Mouse (Mus musculus) right cerebral cortex, adult 2 months (tissue): ENCODE results near the gene Disc1.
A peak's percentile ranks its signal among the peaks of the same experiment; 100 is the strongest.

Experiments used
- DNase-seq, 2 experiments: peaks; one replicate each; pipeline ENCODE4 v3.0.0; 2021 to 2022; ENCODE audit warnings: low spot score in 2 of 2

Disc1 gene

DNA sequence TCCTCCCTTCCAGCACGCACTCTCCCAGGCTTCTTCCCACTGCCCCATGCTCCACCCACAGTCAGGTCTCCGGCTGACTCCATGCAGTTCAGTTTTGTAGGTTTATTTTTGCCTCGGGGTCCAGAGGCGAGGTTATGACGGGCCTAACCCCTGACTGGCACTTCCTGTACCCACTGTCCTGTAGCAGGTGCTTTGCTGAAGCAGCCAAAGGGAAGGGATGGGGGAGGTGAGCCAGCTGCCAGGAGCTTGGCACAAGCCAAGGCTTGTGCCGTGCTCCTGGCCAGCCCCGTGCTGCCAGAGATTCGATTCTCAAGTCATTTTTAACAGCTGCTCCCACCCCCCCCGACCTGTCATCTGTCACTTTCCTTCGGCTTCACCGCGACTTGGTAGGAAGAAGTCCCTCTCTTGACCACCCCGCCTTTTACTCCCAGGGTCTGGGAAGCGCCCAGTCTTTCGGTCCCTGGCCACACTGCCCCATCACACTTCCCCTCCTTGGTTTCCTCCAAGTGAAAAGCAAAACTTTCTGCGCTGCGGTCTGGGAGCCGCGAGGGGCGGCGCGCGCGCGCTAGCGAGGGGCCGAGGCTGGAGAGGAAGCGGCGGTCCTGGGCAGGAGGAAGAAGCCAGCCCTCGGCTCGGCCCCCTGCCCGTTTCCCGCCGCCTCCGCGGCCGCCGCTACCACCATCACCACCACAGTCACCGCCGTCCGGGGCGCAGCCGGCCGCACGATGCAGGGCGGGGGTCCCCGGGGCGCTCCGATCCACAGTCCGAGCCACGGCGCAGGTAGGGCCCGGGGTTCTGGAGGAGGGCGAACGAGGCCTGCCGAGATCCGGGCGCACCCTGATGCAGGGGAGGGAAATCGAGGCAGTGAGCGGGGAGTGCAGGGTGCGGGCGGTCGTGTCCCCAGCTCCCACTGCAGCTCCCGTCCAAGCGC lies at the start of gene Disc1:
Gene Disc1, plus strand, starts transcription at position 691 of the 931 bp plus-strand sequence.
- peak in 1 of 2 experiments; percentile 22 for DNase-seq

DNA sequence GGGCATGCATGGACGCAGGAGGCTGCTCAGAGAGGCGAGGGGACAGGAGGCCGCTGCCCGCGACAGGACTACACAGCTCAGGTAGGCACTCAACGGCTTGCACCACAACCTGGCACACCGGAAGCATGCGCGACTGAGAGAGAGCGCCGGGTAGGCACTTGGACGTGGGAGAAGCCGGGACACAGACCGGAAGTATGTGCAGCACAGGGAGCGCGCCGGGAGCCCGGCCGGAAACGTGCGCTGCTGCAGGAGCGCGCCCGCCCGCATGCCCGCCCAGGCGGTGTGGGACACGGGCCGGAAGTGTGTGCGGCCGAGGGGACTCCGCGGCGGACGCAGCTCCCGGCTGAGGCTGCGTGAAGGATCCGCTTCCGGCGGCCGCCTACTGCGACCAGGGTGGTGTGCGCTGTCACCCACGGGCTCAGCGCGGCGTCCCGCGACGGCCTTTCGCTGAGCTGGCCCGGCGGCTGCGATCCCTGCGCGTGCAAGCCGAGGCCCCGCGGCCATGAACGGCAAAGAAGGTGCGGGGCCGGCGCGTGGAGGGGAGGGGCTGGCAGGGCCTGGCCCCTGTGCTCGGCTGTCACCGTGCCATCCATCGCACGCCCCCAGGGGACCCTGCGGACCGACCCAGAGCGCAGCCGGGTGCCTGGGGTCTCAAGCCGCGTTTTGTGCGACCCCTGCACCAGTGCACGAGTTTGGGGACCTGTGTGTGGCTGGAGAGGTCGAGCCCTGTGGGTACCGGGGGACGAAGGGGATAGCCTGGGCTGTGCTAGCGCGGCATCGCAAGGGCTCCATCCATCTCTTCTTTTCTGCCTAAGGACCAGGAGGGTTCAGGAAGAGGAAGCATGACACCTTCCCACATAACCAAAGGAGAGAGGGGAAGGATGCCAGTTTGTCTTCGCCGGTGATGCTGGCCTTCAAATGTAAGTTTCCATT lies 41.0 kb upstream of the Disc1 start, which contains the start of gene Tsnax:
Gene Tsnax, plus strand, starts transcription at position 303 of the 933 bp plus-strand sequence.
- DNase-seq = peak; percentile 91 to 94

DNA sequence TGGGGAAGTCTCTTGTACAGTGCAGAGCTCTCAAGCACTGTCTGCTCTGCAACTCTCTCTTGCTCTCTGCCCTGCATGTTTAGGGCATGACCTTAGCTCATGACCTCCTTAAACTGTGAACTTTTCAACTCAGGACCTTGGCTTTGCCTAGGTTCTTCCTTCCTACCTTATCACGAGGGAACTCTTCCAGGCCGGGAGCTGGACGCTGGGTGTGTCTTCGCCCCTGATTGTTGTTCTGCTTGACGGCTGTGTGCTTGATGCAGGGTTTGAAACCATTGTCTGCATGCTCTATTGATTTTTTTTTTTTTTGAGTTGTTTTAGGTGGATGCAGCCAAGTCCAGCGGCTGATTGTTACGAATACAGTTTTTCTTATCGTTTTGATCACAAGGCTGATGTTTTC lies 29.9 kb upstream of the Disc1 start:
- DNase-seq = no peak

DNA sequence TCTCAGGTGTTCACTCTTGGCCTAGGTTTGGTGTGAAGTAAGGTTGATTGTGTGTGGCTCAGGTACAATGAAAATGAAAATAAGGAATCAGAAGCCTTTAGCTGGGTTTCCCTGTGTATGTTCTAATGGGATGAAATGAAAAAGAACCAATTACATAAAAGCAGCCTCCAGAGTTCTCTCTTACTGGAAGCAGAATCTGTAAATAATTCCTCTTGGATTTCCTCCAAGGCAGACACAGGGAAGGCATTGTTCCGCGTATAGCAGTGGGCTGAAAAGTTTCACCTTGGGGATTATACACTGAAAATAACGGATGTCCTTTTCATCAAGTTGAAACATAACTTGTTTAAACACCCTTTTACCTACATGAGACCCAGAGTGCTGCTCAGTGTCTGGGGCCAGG lies 26.8 kb upstream of the Disc1 start:
- DNase-seq = no peak

DNA sequence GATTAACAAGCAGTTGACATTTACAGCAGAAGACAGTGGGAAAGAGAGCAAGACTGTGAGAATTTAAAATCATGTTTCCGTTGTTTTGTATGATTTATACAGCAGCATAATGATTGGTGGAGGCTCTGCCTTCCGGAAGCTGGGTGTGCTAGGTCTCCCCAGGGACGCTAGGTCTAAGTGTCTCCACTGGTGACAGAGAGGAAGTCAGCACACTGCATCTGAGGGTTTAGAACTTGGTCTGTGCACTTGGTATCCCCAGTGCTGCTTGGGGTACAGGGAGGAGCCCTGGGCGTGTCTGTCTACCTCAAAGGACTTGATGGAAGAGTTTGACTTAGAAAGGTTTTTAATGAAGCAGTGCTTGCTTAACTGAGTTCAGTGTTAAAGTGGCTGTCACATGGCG lies 25.2 kb upstream of the Disc1 start:
- no peak for DNase-seq

DNA sequence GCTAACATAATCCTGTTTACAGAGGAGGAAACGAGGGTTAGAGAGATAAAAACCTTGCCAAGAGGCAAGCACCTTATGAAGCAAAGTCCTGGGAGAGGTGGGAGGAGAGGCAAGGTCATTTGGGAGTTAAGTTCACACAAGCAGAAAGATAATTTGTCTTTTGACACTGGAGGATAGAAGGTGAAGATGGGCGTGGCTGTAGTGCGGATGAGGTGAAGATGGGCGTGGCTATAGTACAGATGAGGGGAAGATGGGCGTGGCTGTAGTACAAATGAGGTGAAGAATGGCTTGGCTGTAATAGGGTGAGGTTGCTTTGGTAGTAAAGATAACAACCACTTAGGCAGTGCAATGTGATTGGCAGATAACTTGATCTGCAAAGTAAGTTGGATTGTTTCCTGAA lies 22.7 kb upstream of the Disc1 start:
- no peak for DNase-seq

DNA sequence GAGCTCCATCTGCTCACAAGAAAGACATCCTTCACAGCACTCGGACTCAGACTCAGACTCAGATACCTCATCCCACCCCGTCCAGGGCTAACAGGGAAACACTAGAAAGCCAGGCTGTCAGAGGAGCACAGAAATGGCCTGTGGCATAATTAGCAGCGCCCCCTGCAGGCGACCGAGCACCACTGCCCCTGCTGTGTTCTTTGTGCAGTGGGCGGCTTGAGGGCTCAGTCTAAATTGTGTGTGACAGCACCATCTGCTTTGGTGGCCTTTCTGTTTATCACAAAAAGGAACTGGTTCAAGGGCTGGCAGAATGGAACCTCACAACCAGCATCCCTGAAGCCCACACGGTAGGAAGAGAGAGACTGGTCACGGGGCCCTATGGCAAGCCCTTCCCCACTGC lies 19.3 kb upstream of the Disc1 start:
- peak; percentile 65 to 73 for DNase-seq

DNA sequence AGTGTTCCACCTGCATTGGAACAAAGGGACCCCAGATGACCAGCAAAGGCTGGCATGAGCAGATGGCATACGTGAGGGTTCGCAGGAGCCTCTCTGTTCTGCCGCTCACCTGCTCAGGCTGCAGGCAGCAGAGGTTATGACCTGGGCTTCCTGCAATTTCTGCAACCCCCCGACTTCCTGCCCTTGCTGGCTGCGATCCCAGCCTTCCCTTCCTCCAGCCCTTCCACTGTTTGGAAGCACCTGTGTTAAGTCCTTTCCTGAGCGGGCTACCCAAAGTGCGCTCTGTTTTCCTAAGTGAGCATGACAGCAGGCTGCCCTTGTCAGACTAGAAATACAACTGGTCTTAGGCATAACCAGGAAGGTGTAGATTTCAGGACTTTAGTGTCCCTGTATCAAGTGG lies 16.9 kb upstream of the Disc1 start:
- no peak for DNase-seq

DNA sequence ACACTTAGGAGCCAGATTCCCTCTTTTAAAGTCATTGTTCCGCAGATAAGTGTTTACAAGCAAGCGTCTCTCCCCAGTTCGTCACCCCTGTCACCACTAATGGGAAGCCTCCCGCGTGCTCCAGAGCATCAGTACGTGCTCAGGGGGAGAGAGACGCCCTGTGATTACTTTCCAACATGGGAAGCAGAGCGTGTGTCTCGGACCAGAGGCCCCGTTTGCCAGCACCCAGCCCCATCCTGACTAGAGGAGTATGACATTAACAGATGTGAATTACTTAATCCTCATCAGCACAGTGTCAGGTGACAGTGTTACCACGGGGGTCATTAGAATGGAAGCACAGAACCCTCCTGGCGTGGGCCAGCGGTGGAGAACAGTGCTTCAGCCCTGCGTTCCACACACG lies 15.3 kb upstream of the Disc1 start:
- no peak for DNase-seq

DNA sequence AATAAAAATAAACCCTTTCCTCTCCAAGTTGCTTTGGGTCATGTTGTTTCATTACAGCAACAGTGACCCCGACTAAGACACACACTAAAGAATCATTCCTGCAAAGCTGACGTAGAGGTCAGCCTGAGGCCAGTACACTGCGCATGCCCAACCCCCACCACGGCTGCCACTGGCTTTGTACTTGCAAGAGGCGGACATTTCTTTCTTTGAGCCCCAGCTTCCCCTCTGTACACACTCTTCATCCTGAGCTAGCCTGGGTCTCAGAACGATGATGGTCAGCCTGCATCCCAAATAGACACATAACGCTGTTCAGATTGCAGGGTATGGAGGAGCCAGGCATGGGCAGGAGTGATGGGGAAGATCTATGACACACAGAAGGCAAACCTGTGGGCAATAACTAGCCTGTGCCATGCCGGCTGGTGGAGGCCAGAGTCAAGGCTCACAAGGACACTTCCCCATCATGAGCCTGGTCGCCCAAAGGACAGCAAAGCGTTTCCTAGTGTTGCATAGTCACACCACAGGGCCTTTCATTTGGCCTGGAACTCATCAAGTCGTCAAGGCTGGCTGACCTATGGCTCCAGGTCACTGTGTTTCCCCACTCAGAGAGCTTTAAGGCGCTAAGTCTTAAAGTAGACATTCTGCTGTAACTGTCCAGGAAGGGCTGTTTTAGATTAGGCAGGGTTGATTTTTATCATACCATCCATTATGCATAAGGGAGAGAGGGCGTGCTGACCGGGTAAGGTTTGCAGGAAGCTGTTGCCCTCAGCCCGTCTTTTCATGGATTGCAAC lies 13.2 kb upstream of the Disc1 start:
- no peak for DNase-seq

DNA sequence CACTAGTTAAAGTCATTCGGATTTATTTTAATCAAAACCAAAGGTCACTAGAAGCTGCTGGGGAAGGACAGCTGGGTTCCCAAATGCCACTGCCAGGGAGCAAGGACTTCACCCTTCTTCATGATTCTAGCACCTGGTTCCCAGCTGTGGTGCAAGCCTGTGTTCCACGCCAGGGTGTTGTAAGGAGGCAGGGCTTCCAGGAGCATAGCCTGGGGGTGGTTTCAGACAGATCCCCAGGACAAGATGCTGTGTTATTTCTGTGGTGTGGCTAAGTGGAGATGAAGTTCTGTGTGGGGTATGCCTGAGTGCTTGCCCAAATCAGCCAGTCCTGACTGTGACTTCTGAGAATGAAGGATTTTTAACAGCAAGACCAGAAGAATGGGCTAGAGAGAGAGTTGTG lies 12.5 kb upstream of the Disc1 start:
- peak in 1 of 2 experiments; percentile 29 for DNase-seq

DNA sequence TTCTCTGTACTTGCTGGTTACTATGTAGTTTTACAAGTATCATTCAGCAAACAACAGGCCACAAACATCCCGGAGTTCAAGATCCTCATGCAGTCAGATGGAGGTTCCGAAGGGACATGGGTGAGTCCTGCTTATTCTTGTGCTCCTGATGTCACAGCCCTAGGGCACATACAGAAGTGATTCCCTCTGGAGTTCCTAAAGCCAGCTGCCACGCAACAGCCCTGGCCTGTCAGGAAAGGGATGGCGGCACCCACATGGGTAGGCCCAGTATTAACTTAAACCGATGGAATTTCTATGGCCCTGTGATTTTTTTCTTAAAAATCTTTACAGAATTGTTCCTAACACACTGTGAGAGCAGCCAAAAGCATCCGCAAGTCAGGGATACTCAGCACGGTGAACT lies 10.6 kb upstream of the Disc1 start:
- no peak for DNase-seq

DNA sequence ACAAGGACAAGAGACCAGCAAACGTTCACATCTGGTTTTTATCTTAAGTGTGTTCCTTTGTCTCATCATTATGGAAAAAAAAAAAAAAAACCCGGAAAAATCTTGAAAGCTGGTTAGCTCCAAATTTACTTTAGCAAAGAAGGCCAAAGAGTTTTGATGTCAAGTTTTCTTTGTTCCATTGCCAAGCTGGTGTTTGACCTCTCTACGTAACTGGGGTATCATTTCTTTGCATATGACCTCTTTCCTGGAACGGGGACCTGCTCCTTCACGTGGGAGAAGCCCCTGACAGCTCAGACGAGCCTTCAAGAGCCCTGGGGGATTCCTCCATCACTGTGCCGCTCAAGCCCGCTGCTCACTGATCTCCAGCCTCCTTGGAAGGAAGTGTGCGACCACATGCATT lies 10.1 kb upstream of the Disc1 start:
- no peak for DNase-seq

DNA sequence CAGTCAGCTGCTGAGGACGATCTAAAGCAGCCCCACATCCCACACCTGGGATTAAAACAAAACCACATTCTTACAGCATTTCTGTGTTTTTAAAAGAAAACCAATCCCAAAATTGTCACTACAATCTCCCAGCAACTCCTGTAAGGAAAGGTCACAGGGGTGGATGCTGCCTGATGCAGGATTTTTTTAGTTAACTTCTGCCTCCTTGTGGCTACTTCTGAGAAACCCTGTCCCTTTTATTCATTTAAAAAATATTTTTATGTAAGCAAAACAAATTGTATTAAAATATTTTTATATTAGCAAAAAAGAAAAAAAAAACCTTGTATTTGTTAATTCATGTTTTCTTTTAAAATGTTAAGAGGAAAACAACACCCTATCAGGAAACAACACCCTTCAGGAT lies 8.2 kb upstream of the Disc1 start:
- DNase-seq = no peak

DNA sequence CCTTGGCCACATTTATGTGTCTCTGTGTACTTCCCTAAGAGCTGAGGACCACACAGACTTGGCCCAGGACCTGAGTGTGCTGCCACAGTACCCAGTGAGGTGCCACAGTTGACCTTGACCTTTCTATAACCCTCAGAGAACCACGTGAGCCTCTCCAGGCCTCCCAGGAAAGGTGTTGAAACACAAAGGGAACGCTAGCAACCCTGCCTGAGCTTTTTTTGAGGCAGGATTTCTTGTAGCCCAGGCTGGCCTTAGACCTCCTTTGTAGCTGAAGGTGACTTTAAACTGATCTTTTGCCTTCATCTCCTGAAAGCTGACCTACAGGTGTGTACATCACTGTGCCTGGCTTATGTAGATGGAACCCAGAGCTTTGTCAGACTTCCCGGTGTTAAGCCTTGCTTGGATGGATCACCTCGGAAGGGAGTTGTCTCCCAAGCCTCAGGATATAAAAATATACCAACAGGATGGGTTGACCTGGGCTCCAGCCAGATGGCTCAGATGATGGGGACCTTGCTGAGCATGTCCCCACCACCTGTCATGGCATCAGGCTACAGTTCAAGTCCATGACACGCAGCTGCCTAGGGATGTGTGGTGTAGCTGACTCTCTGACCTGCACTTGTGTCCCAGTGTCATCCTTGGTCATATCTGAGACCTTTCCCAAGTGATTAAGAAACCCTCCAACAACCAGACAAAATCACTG lies 4.8 kb upstream of the Disc1 start:
- no peak for DNase-seq

DNA sequence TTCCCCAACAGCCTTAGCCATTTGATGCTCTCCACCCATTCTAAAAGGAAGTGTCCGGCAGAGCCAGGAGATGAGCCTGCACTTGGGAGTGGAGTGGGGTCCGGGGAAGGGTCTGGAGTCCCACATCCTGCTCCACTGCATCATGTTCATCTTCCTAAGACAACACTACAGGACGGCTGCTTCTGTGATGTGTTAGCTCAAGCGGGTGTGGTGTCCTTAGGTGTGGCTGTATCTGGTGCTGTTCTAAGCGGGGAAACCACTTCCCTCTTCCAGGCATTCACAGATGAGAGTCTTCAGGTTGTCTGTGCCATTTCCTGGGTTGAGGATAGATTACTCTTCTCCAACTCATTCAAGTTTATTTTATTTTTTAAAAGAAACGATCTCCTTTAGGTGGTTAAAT lies 4.2 kb upstream of the Disc1 start:
- DNase-seq = no peak

DNA sequence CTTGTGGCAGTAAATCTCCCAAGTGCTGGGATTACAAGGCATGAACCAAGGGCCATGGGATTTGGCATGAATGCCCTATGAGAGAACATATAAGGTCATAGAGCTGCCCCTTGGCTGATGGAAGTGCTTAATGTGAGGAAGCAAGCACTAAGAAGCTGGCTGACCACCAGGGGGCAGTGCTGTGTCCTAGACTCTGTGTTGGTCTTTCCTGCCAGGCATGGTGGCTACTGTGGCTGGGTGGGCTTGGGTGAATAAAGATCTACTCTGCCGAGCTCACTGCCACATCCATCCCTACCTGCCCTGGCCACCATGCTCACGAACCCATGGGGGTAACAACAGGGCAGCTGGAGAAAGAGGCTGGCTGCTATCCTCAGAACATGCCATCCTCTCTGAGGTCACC lies 2.0 kb upstream of the Disc1 start:
- peak; percentile 57 to 69 for DNase-seq

DNA sequence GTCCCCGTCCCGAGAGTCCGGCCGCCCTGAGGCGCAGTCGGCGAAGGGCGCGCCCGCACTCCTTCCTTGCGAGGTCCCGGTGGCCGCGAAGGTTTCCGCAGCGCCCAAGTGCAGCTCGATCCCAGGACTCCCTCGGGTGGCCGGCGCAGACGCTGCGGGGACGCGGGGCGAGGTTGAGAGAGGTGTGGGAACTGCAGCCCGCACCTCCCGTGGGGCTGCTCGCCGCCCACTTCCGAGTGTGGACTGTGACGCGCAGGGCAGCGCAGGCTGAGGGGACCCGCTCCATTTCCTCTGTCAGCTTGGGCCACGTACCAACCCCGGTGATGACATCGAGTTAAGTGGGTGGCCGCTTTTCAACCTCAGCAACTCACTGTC lies 428 bp downstream of the Disc1 start:
- peak; percentile 37 to 53 for DNase-seq

DNA sequence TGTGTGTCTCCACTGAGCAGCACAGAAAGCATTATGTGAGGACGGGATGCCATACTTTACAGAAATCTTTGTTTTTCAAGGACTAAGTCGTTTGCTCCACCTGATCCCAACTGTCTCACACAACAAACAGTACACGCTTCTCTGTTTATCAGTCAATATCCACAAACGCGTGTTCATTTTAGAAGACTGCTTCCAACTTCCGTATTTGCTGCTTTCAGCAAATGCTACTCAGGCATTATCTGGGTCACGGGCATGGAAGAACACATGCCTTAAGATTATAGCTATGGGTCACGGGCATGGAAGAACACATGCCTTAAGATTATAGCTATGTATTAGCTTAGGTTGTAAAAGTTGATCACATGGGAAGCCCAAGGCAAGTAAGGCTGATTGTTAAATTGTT lies 6.9 kb downstream of the Disc1 start:
- no peak for DNase-seq

DNA sequence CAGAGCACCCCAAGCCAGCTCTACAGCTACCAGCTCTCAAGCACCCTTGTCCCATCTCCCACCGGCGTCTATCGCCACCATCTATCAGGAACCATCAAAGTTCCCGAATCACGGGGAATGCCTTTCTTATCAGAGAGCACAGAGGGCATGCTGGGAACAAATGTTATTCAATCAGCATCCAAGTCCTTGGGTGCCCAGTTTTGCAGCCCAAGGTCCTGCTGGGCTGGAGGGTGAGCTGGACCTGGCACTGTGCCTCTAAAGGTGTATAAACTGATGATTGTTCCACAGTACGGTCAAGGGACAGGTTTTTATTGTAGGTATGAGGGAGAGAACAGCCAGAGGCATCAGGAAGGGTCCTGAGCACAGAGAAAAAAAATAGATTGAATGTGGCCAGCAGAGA lies 11.6 kb downstream of the Disc1 start:
- no peak for DNase-seq

DNA sequence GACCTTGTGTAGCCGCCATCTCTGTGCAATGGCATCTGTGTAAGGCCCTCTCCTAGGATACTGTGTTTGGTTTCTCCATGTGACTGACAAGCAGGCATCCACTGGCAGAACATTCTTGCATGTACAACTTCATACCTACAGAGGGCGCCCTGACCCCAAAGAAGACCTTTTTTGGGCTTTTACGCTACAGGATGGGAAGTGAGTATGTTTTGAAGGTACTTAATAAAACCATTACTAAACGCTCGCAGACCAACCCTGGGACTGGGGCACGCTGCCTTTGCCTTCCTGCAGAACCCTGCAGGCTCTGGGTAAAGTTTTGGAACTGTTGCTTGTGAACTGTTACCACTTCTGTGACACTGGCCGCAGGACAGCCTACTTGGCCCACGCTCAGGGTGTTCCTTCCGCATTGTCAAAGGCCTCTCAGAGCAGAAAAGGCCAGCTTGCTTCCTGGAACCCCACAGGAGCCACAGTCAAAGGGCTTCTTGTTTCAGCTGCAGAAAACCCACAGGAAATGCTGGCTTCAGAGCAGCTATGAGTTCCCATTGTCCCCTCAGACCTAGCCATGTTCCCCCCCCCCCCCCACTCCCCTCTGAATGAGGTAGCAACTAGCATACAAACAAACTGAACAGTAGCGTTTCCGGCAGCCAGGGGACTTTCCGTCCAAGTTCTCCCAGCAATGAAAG lies 13.1 kb downstream of the Disc1 start:
- DNase-seq = peak; percentile 60 to 72
